Mouse (Mus musculus) limb, embryonic 15.5 days (tissue): ENCODE measurements at regions not wholly inside any gene's neighbourhood (a gene's known extent, or its start where the extent isn't known, plus 50 kb on each side); places are given as distances from the start of the nearest gene placed in this dataset.

Source experiments
- ATAC-seq: fragments of 200-750 bp; cut with Nextera tagmentation; 2 replicates; pipeline ENCODE4 v1.8.0; 2017; ENCODE audit warnings: low read depth, moderate TSS enrichment; ENCODE audit not compliant: insufficient number of reproducible peaks, low FRiP score, low TSS enrichment
- H3K27ac ChIP-seq: fragments of 300-500 bp; sonication (generic); 2 replicates; pipeline ENCODE4 v1.5.1; 2015; ENCODE audit warnings: moderate library complexity, mild to moderate bottlenecking, inconsistent platforms
- H3K27me3 ChIP-seq: fragments of 300-500 bp; sonication (generic); 2 replicates; pipeline ENCODE4 v1.6.1; 2015; ENCODE audit warnings: inconsistent platforms
- H3K36me3 ChIP-seq: fragments of 300-500 bp; sonication (generic); 2 replicates; pipeline ENCODE4 v1.6.1; 2015; ENCODE audit warnings: inconsistent platforms
- H3K4me1 ChIP-seq: fragments of 300-500 bp; sonication (generic); 2 replicates; pipeline ENCODE4 v1.6.1; 2015; ENCODE audit warnings: inconsistent platforms
- H3K4me2 ChIP-seq: fragments of 300-500 bp; sonication (generic); 2 replicates; pipeline ENCODE4 v1.6.1; 2015; ENCODE audit warnings: mild to moderate bottlenecking, inconsistent platforms
- H3K4me3 ChIP-seq: fragments of 300-500 bp; sonication (generic); 2 replicates; pipeline ENCODE4 v1.5.1; 2015; ENCODE audit warnings: mild to moderate bottlenecking, inconsistent platforms
- H3K9ac ChIP-seq: fragments of 300-500 bp; sonication (generic); 2 replicates; pipeline ENCODE4 v1.6.1; 2015; ENCODE audit warnings: inconsistent platforms
- H3K9me3 ChIP-seq: fragments of 300-500 bp; sonication (generic); 2 replicates; pipeline ENCODE4 v1.6.1; 2016; ENCODE audit warnings: inconsistent platforms
- WGBS: fragments of 180-500 bp; shearing (Covaris S2); methylation state at CpG from one replicate; pipeline ENCODE4 v1.1.7; 2015; 5-methylcytosine and 5-hydroxymethylcytosine counted together

DNA sequence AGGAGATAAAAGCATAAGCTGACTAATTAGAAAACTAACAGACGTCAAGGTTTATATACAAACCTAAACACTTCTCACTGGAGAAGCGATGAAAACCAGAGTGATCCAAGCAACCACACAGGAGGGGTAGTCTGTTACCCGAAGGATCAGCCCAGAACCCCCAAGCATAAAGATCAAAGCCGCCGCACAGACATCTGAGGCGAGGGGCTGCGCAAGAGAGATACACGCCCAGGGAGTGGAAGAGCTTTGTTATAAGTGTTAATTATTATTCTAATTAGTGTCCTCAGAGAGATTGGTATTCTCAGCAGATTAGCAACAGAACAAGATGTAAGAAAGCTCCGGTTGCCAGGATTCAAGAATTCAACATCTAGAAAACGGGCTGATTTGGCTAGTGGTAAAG lies 281.2 kb downstream of the Atp23 start:
- Histone ChIP-seq H3K27me3 (no peaks in the 10 kb centered on the region), H3K27ac (no peak overlapping the region), H3K4me1 (no peaks in the 10 kb centered on the region), H3K4me2 (no peak overlapping the region), H3K4me3 (no peak overlapping the region), H3K9ac (no peak overlapping the region), H3K36me3 (no peaks in the 10 kb centered on the region), H3K9me3 (no peaks in the 10 kb centered on the region)
- WGBS: 43% methylated on average over 10 of the region's 10 CpGs
- ATAC-seq: no peak

GRCm38 (mm10) chr10:126612226-126612625 lies 288.9 kb downstream of the Atp23 start:
- ATAC-seq: no peak
- Histone ChIP-seq H3K36me3 (no peaks in the 10 kb centered on the region), H3K27me3 (no peaks in the 10 kb centered on the region), H3K27ac (no peak overlapping the region), H3K4me1 (no peaks in the 10 kb centered on the region), H3K9me3 (no peaks in the 10 kb centered on the region), H3K4me2 (no peak overlapping the region), H3K9ac (no peak overlapping the region), H3K4me3 (no peak overlapping the region)
- 36% methylated on average over 4 of the region's 4 CpGs for WGBS

GRCm38 (mm10) chr10:126610506-126610905 lies 290.6 kb downstream of the Atp23 start:
- H3K4me1 ChIP-seq: no peaks in the 10 kb centered on the region
- no peaks in the 10 kb centered on the region for H3K9me3 ChIP-seq
- no peaks in the 10 kb centered on the region for H3K36me3 ChIP-seq
- no peak overlapping the region for H3K4me3 ChIP-seq
- H3K9ac ChIP-seq: no peak overlapping the region
- WGBS: 71% methylated on average over 8 of the region's 8 CpGs
- ATAC-seq: no peak
- H3K4me2 ChIP-seq: no peak overlapping the region
- no peak overlapping the region for H3K27ac ChIP-seq
- no peaks in the 10 kb centered on the region for H3K27me3 ChIP-seq

GRCm38 (mm10) chr10:126599686-126600085 lies 301.5 kb downstream of the Atp23 start:
- no peak overlapping the region for H3K4me3 ChIP-seq
- WGBS: 80% methylated on average over 2 of the region's 2 CpGs
- no peak for ATAC-seq

DNA sequence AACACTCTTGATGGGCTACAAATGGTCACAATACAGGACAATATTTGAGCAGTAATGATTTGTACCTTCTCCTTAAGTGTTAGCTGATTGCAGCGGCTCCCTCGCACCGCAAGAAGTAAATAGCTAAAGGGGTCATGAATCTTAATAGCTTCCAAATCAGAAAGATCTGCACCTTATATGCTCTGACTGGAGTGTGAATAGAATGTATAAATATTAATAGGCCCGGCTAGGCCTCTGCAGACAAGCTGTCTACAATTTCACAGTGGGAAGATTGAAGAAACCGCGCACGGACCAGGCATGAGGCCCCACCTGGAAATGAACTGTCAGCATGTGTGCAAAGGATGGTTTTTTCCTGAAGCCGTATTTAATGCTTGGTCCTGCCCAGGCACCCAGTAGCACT lies 333.0 kb downstream of the Atp23 start:
- H3K4me3 ChIP-seq: no peak overlapping the region
- 64% methylated on average over 8 of the region's 8 CpGs for WGBS
- no peaks in the 10 kb centered on the region for H3K36me3 ChIP-seq
- H3K9me3 ChIP-seq: no peaks in the 10 kb centered on the region
- ATAC-seq: no peak
- H3K27me3 ChIP-seq: no peaks in the 10 kb centered on the region
- H3K4me1 ChIP-seq: no peaks in the 10 kb centered on the region
- no peak overlapping the region for H3K27ac ChIP-seq
- no peak overlapping the region for H3K4me2 ChIP-seq
- no peak overlapping the region for H3K9ac ChIP-seq

More at GRCm38 (mm10) chr10:126599686-126600085, 301.5 kb downstream of the Atp23 start:
- Histone ChIP-seq H3K4me2 (no peak overlapping the region), H3K9me3 (no peaks in the 10 kb centered on the region), H3K36me3 (no peaks in the 10 kb centered on the region), H3K9ac (no peak overlapping the region), H3K27me3 (no peaks in the 10 kb centered on the region), H3K4me1 (no peaks in the 10 kb centered on the region), H3K27ac (no peak overlapping the region)

- Histone ChIP-seq H3K4me1 (no peaks in the 10 kb centered on the region), H3K9me3 (no peaks in the 10 kb centered on the region), H3K27me3 (no peaks in the 10 kb centered on the region), H3K36me3 (no peaks in the 10 kb centered on the region), H3K4me2 (no peak overlapping the region), H3K9ac (no peak overlapping the region), H3K27ac (no peak overlapping the region), H3K4me3 (no peak overlapping the region)
- 71% methylated on average over 14 of the region's 14 CpGs for WGBS
- ATAC-seq: no peak
Measured at GRCm38 (mm10) chr10:126565326-126565725, 335.8 kb downstream of the Atp23 start.

DNA sequence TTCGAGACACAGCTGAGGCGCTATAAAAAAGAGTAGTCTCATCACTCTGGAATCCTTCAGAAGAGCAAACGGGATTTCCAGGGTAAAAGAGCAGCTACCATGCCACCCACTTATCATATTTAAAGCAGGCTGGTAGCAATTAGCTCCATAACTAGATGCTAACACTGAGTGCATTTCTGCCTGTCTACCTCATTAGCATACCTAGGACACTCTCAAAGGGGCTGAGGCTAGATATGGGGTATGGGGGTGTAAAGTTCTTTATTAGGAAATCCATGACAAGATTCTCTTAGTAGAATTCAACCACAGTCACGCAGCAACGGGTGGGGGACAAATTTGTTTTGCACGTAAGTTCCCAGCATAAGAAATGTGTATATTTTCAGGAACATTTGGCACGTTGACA lies 346.1 kb downstream of the Atp23 start:
- Histone ChIP-seq H3K27me3 (no peaks in the 10 kb centered on the region), H3K4me1 (no peaks in the 10 kb centered on the region), H3K9me3 (no peaks in the 10 kb centered on the region), H3K9ac (no peak overlapping the region), H3K4me2 (no peak overlapping the region), H3K27ac (no peak overlapping the region), H3K36me3 (no peaks in the 10 kb centered on the region), H3K4me3 (no peak overlapping the region)
- WGBS: 80% methylated on average over 7 of the region's 7 CpGs
- no peak for ATAC-seq

- H3K36me3 ChIP-seq: no peaks in the 10 kb centered on the region
- no peak overlapping the region for H3K4me3 ChIP-seq
- ATAC-seq: no peak
- H3K4me2 ChIP-seq: no peak overlapping the region
- no peaks in the 10 kb centered on the region for H3K9me3 ChIP-seq
- no peak overlapping the region for H3K27ac ChIP-seq
- no peaks in the 10 kb centered on the region; the same call in 1 of the 2 replicates for H3K4me1 ChIP-seq
- H3K9ac ChIP-seq: no peak overlapping the region
- H3K27me3 ChIP-seq: no peaks in the 10 kb centered on the region; the same call in 1 of the 2 replicates
- 50% methylated on average over 3 of the region's 3 CpGs for whole genome bisulfite sequencing
Measured at GRCm38 (mm10) chr10:126531950-126532349, 369.2 kb downstream of the Atp23 start.

DNA sequence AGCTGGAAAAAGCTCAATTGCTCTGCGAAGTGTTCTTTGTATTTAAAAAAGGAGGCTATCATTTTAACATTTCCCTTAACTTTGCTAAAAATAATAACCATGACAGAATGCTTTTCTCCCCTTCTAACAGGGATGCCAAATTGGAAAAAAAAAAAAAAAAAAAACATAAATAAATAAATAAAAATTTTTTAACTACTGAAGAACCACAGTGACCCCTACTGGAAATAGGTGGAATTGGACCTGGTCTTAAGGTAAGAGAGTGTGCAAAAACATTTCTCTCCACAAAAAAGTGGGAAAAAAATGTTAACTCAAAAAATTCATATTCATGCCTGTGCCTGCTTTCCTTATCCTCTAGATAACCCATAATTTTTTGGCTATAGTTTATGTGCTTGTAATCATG lies 369.8 kb downstream of the Atp23 start:
- no peak overlapping the region for H3K27ac ChIP-seq
- H3K9ac ChIP-seq: no peak overlapping the region
- H3K9me3 ChIP-seq: no peaks in the 10 kb centered on the region
- H3K36me3 ChIP-seq: no peaks in the 10 kb centered on the region
- H3K27me3 ChIP-seq: no peaks in the 10 kb centered on the region; the same call in 1 of the 2 replicates
- H3K4me3 ChIP-seq: no peak overlapping the region
- H3K4me2 ChIP-seq: no peak overlapping the region
- ATAC-seq: no peak
- WGBS: 48% methylated on average over 1 of the region's 1 CpGs
- H3K4me1 ChIP-seq: no peaks in the 10 kb centered on the region; the same call in 1 of the 2 replicates

DNA sequence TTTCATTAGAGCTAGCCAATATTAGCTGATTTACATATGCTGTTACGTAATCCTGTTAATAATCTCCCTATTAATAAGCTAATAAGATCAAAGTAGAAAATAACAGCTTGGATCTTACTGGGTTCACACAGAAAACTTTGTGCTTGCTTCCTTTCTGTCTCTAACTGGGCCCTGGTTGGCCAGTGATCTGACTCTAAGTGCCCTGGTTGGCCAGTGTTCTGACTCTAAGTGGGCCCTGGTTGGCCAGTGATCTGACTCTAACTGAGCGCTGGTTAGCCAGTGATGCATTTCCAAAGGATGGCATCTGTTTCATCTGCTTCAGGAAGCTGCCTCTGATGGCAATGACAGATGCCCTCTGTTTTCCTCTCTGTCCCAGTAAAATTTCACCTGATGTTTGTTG lies 372.4 kb downstream of the Atp23 start:
- no peaks in the 10 kb centered on the region for H3K9me3 ChIP-seq
- H3K4me3 ChIP-seq: no peak overlapping the region
- no peaks in the 10 kb centered on the region for H3K36me3 ChIP-seq
- H3K27me3 ChIP-seq: no peaks in the 10 kb centered on the region; the same call in 1 of the 2 replicates
- WGBS: 88% methylated on average over 2 of the region's 2 CpGs
- no peak overlapping the region for H3K27ac ChIP-seq
- no peak for ATAC-seq
- H3K4me1 ChIP-seq: no peaks in the 10 kb centered on the region; the same call in 1 of the 2 replicates
- H3K4me2 ChIP-seq: no peak overlapping the region
- H3K9ac ChIP-seq: no peak overlapping the region

DNA sequence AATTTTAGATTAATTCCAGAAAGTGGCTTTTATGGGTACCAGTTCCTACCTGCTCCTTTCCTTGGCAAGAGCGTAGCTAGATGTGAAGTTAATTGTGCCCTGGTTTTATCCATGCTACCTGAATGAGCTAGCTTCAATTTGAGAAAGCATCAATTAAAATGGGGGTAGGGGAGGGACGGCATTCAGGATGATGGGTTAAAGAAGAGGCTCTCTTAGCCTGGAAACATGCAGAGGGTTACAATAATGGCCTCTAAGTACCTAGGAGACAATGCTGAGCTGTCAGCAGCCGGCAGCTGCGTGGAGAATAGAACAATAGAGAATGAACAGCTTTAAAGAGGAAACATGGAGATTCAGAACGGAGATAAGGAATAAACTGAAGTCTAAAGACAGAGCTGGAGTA lies 375.0 kb downstream of the Atp23 start:
- Histone ChIP-seq H3K9me3 (no peaks in the 10 kb centered on the region), H3K27me3 (no peaks in the 10 kb centered on the region), H3K4me1 (peaks cover 5% of the 10 kb centered on the region; the same call in 1 of the 2 replicates), H3K9ac (no peak overlapping the region), H3K36me3 (no peaks in the 10 kb centered on the region), H3K4me3 (no peak overlapping the region), H3K27ac (no peak overlapping the region), H3K4me2 (no peak overlapping the region)
- ATAC-seq: no peak
- 76% methylated on average over 5 of the region's 5 CpGs for WGBS

DNA sequence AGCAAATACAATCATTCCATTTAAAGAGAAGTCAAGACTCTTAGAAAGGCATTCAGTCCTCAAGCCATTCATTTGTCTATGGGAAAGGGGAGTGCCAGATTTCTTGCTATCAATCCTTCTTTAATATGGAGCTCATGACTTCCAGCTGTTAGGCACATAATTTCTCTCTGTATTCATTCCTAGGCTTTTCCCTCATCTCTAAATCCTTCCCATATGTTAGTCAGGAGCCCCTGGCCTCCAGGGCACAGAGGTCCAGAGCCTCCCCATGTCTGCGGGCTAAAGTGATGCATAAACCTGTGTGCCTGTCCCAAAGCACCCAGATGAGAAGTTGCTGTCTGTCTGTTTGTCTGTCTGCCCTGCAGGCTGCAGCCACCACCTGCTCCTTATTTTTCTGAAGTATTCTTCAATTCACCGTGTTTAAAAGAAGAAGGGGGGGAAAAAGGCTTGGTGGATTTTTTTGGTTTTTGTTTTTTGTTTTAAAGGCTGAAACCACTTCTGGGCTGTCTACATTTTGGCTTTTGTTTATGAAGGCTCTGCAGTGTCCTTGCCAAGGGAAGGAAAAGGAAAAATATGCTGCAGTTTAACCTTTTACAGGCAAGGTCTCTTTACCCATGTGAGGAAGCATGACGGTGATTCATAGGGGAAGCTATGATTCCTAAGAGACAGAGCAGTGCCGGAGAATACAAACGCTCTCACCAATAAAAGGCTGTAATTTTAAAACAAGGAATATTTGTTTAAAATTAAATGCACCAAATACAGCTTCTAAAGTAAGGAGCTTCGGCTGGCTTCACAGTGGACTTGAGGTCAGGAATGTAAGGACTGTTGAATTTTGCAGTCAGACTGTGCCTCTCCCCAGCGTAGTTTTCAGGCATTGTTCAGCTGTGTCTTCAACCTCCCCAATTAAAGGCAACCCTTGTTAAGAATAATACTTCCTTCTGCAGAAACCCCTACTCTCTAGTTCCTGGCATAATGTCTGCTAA lies 379.0 kb downstream of the Atp23 start:
- H3K4me2 ChIP-seq: no peak overlapping the region
- no peaks in the 10 kb centered on the region for H3K9me3 ChIP-seq
- H3K27ac ChIP-seq: peak overlapping the region; percentile 67; the same call in 1 of the 2 replicates
- H3K9ac ChIP-seq: no peak overlapping the region
- H3K4me1 ChIP-seq: peaks cover 9% of the 10 kb centered on the region; the same call in 1 of the 2 replicates
- 16% methylated on average over 7 of the region's 7 CpGs for whole genome bisulfite sequencing
- H3K27me3 ChIP-seq: no peaks in the 10 kb centered on the region
- H3K36me3 ChIP-seq: no peaks in the 10 kb centered on the region
- no peak overlapping the region for H3K4me3 ChIP-seq
- ATAC-seq: no peak; the same call in 1 of the 2 replicates
